Mouse (Mus musculus) spleen, postnatal 10 days (tissue): ENCODE results near the gene Atxn2.
"Not testable (repeated sequence)": the region's sequence is repeated elsewhere in the genome, so short reads cannot be mapped to it uniquely, and the experiment has no call there.

Experiments
- DNase-seq, 2 experiments: peaks; one replicate each; pipeline ENCODE4 v3.0.0; 2021 to 2022; ENCODE audit warnings: low spot score in 2 of 2

Gene Atxn2

GRCm38 (mm10) chr5:121710851-121711173 is 325 bp upstream of the Atxn2 start:
- no peak for DNase-seq

DNA sequence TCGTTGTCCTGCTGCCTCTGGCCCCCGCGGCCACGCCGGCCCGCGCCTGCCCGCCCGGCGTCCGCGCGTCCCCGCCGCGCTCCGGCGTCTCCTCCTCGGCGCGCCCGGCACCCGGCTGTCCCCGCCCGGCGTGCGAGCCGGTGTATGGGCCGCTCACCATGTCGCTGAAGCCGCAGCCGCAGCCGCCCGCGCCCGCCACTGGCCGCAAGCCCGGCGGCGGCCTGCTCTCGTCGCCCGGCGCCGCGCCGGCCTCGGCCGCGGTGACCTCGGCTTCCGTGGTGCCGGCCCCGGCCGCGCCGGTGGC is 743 bp downstream of the Atxn2 start:
- no peak for DNase-seq

- DNase-seq, result peak; percentile 50 to 60
Observed at GRCm38 (mm10) chr5:121712232-121712933, 1.2 kb downstream of the Atxn2 start.

DNA sequence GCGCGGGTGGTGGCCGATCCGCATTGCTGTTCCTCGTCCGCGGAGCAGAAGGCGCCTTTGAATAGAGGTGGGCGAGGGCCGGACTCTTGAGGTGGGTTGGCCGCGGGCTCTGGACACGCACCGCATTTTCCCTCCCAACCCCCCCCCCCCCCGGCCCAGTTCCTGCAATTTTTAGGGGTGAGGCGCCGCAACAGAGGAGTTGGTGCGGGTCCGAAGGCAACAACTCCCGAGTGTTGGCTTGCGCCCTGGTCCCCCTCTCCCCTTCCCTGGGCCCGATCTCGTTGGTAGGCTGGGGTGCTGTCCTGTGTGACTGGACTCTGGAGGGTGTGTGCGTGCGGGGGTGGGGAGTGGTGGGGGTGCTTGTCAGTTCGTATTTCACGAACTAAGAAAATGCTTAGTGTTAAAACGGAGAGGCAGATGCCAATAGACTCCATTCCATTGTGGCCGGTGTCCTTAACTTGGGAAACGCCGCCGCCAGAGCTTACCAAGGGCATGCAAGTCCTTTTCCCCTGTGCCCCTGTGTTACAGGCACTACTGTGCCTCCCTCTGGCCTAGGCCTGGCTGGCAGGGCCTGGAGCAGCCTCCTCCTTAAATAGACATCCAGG is 1.9 kb downstream of the Atxn2 start:
- peak; percentile 47 to 51 for DNase-seq

DNA sequence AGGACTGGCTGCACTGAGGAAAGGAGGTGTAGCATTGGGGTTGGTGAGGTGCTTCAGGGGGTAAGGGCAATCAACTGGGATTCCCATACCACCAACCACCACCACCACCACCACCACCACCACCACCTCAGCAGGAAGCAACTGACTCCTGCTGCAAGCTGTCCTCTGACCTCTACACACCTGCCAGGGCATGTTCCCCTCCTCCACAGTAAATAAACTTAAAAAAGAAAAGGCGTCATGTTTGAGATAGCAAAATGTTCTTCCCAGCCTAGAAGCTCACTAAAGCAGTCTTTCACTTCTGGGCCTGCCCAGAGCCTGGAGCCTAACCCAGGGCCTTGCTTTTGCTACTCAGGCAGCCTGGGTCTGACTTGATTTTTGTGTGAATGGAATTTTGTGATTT is 3.2 kb downstream of the Atxn2 start:
- no peak for DNase-seq

DNA sequence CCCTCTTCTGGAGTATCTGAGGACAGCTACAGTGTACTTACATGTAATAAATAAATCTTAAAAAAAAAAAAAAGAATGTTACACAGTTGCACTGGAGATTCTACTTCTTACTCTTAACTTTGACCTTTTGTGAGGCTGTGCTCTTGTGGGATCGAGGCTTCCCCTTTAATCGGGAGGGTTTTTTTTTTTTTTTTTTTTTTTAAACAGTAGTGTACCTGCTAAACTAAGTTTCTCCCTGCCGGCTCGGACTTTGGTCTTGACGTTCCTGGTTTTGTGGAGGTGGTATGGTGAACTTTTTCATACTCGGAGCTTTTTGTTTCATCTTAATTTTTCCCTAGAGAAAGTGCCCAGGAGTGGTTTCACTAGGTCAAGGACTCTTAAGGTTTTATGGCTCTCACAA is 3.8 kb downstream of the Atxn2 start:
- no peak for DNase-seq

GRCm38 (mm10) chr5:121718462-121718861 is 7.3 kb downstream of the Atxn2 start:
- no peak for DNase-seq

GRCm38 (mm10) chr5:121720888-121721585 is 9.9 kb downstream of the Atxn2 start:
- no peak for DNase-seq

GRCm38 (mm10) chr5:121721841-121722240 is 10.7 kb downstream of the Atxn2 start:
- DNase-seq, result no peak

DNA sequence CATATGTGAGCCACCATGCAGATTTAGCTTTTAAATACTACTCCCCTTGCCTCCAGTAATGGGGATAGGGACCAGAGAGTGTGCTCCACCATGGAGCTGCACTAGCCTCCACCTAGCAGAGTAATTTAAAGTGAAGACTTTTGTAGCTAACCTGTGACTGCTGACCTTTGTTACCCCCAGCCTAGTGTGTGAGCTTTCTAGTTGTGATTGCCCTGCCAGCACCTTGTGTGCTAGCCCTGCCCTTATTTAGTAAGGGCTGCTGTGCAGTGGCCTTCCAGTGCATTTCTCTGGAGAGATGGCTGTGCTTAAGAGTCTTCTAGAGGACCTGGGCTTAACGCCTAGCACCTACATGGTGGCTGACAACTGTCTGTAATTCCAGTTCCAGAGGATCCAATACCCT is 13.5 kb downstream of the Atxn2 start:
- DNase-seq, result no peak

DNA sequence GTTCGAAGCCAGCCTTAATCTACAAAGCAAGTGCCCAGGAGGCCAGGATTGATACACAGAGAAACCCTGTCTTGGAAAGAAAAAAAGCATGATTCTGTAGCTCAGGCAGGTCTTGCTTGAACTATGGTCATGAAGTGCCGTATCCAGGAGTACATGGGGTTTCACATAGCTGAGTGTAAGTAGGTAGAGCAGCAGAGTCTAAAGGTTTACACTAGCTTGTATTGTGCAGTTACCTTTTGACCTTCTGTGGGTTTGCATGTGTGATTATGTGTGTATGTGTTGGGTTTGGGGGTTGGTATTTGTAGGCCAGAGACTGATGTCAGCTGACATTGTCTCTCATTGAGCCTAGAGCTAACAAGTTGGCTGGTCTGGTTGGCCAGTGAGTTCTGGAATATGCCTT is 18.9 kb downstream of the Atxn2 start:
- no peak for DNase-seq

DNA sequence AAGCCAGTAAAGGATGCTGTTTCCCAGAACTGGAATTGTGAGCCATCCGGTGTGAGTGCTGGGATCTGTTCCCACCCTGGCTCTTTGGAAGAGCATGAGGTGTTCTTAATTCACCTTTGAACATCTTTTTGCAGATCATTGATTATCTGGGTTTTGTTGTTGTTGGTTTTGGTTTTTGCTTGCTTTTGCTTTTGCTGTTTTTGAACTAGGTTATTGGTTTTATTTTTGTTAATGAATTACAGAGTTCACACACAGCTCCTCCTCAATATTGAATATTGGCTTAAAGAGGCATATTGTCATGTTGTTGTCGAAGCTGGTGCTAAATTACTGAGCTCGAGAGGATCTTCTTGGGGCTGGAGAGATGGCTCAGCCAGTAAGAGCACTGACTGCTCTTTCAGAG is 25.5 kb downstream of the Atxn2 start:
- DNase-seq, result no peak

DNA sequence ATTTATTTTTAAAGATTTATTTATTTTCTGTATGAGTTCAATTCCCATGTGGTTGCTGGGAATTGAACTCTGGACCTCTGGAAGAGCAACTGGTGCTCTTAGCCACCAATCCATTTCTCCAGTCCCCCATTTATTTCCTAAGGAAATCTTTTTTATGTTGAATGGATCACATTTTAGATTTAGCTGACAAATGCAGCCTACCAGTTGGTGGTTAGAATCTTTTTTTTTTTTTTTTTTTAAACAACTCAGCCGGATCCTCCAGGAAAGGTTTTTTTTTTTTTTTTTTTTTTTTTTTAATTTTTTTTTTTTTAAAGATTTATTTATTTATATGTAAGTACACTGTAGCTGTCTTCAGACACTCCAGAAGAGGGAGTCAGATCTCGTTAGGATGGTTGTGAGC is 27.0 kb downstream of the Atxn2 start:
- DNase-seq, result not testable (repeated sequence)

- DNase-seq, result no peak
Observed at GRCm38 (mm10) chr5:121738576-121739191, 27.5 kb downstream of the Atxn2 start.

DNA sequence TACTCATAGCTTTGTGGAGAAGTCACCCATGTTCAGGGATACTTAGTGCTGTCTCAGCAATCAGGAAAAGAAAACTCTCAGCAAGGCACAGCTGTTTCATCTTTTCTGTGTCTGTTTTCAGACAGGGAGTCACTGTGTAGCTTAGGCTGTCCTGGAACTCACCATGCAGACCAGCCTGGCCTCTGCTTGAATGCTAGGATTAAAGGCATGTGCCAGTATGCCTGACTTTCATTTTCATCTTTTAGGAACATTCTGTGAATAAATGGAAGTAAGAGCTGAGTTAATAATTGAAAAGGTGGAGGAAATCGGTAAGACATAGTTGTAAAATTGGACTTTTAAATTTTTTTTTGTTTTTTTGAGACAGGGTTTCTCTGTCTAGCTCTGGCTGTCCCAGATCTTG is 29.4 kb downstream of the Atxn2 start:
- no peak for DNase-seq

- no peak for DNase-seq
Observed at GRCm38 (mm10) chr5:121742915-121743314, 31.8 kb downstream of the Atxn2 start.

- not testable (repeated sequence) for DNase-seq
Observed at GRCm38 (mm10) chr5:121747884-121748594, 36.9 kb downstream of the Atxn2 start.

- DNase-seq, result no peak
Observed at GRCm38 (mm10) chr5:121749633-121750032, 38.5 kb downstream of the Atxn2 start.

GRCm38 (mm10) chr5:121757900-121758299 is 46.8 kb downstream of the Atxn2 start:
- DNase-seq, result no peak

GRCm38 (mm10) chr5:121758341-121758740 is 47.2 kb downstream of the Atxn2 start:
- no peak for DNase-seq

DNA sequence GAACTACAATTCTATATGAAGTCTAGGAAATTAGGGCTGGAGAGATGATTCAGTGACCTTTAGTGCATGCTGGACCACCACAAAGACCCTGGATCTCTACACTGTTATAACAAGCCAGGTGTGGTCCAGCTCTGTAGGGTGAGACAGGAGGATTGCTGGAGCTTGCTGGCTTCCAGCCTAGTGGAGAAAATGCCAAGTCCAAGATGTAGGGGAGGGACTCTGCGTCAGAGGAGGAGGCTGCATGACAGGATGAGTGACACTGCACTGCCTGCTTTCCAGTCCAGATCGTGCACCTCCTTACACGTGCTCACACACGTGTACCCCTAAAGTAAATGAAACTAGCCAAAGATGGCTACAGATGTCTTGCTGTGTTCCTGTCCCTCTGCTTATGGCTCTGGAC is 48.8 kb downstream of the Atxn2 start:
- no peak for DNase-seq

GRCm38 (mm10) chr5:121761459-121761858 is 50.3 kb downstream of the Atxn2 start:
- DNase-seq, result no peak
